Mouse (Mus musculus) small intestine, adult 2 months (tissue): ENCODE results near the gene Fam213a.

Experiments used
- CTCF ChIP-seq: fragments of 200-500 bp; IDR thresholded peaks from 2 replicates; pipeline ENCODE4 v1.5.1; 2012; ENCODE audit warnings: low read depth, mild to moderate bottlenecking, control low read depth, inconsistent platforms, low read length, moderate library complexity, mixed read lengths; ENCODE audit not compliant: insufficient replicate concordance, insufficient read length; ENCODE audit errors: extremely low read depth
- POLR2A ChIP-seq: fragments of 200-500 bp; IDR thresholded peaks from 2 replicates; pipeline ENCODE4 v1.6.1; 2012; ENCODE audit warnings: low read depth, mild to moderate bottlenecking, control low read depth, inconsistent platforms, low read length, moderate library complexity

GRCm38 (mm10) chr14:41025594-41026284 lies 12.2 kb upstream of the Fam213a start:
- TF ChIP-seq POLR2A (no peak), CTCF (no peak)
